Comparison of ENCODE assay signal across 14 mouse cellular contexts in genomic region chr17:65750301-65750700, GRCm38 (mm10). TPM values are rescaled to one million over a fixed set of nuclear protein-coding genes. Genes with fewer than 3 reads are reported as not detected.
DNase-seq lines count a peak whose midpoint lies in the region; ATAC-seq and TF ChIP-seq lines count a peak whose summit lies in the region.
"Had no signal": no experiment of that assay in that cellular context is flagged by ENCODE, and none has a peak within 500 bp of the region (broad histone marks: within the 10 kb centered on the region; RNA-seq: fewer than 3 reads in every experiment).

No protein-coding gene starts in this region.

- no peak for ATAC-seq in embryonic facial prominence, embryonic 11.5 days (replicated peaks; ENCODE audit: insufficient number of reproducible peaks, low FRiP score, low TSS enrichment, low read depth)
- ATAC-seq in liver, embryonic 12.5 days = no peak

- H3K9me3 ChIP-seq in embryonic facial prominence, embryonic 11.5 days (replicated peaks; ENCODE audit: control insufficient read depth, low read length) = no peaks in the 10 kb centered on the region
- H3K9me3 ChIP-seq in embryonic facial prominence, embryonic 10.5 days = peaks cover 4% of the 10 kb centered on the region; the same call in 1 of the 2 replicates
- peaks cover under 1% of the 10 kb centered on the region; the same call in 1 of the 2 replicates for H3K9me3 ChIP-seq in liver, embryonic 12.5 days (replicated peaks)
- H3K9me3 ChIP-seq: neural tube, embryonic 12.5 days had no signal

- H3K36me3 ChIP-seq in embryonic facial prominence, embryonic 11.5 days (replicated peaks; ENCODE audit: control insufficient read depth, insufficient read depth, low read depth, low read length) = no peaks in the 10 kb centered on the region
- peaks cover 26% of the 10 kb centered on the region for H3K36me3 ChIP-seq in embryonic facial prominence, embryonic 10.5 days (replicated peaks)
- H3K36me3 ChIP-seq in liver, adult 2 months (ENCODE audit: control insufficient read depth, insufficient read depth, low read length) = no peaks in the 10 kb centered on the region
- H3K36me3 ChIP-seq in liver, embryonic 12.5 days = no peaks in the 10 kb centered on the region

- no peak overlapping the region for H3K27ac ChIP-seq in embryonic facial prominence, embryonic 11.5 days (replicated peaks; ENCODE audit: low read depth, low read length)
- no peak overlapping the region for H3K27ac ChIP-seq in embryonic facial prominence, embryonic 10.5 days (replicated peaks)
- no peak overlapping the region for H3K27ac ChIP-seq in liver, adult 2 months (replicated peaks; ENCODE audit: insufficient read depth, low read depth, low read length)
- H3K27ac ChIP-seq in liver, embryonic 12.5 days = no peak overlapping the region
- H3K27ac ChIP-seq: embryonic facial prominence, embryonic 13.5 days; limb, embryonic 15.5 days; midbrain, embryonic 10.5 days; neural tube, embryonic 12.5 days had no signal

- H3K4me1 ChIP-seq in embryonic facial prominence, embryonic 11.5 days (ENCODE audit: control insufficient read depth, insufficient read depth, low read length) = no peaks in the 10 kb centered on the region
- no peaks in the 10 kb centered on the region for H3K4me1 ChIP-seq in embryonic facial prominence, embryonic 10.5 days
- H3K4me1 ChIP-seq in liver, adult 2 months (ENCODE audit: control insufficient read depth, insufficient read depth, low read length) = no peaks in the 10 kb centered on the region
- H3K4me1 ChIP-seq in liver, embryonic 12.5 days = no peaks in the 10 kb centered on the region
- H3K4me1 ChIP-seq: embryonic facial prominence, embryonic 13.5 days; limb, embryonic 15.5 days; neural tube, embryonic 12.5 days had no signal

- H3K27me3 ChIP-seq in embryonic facial prominence, embryonic 11.5 days (ENCODE audit: control insufficient read depth, insufficient read depth, low read length) = no peaks in the 10 kb centered on the region
- no peaks in the 10 kb centered on the region for H3K27me3 ChIP-seq in embryonic facial prominence, embryonic 10.5 days (replicated peaks; ENCODE audit: low read depth, poor library complexity, severe bottlenecking)
- no peaks in the 10 kb centered on the region for H3K27me3 ChIP-seq in liver, adult 2 months (ENCODE audit: control insufficient read depth, insufficient read depth, low read length)
- H3K27me3 ChIP-seq in liver, embryonic 12.5 days (replicated peaks) = no peaks in the 10 kb centered on the region
- H3K27me3 ChIP-seq: embryonic facial prominence, embryonic 13.5 days; limb, embryonic 15.5 days; neural tube, embryonic 12.5 days had no signal

- TF ChIP-seq CTCF in liver, adult 2 months (IDR thresholded peaks at IDR 0.05; ENCODE audit: low read depth, low read length) = peak; percentile 11; the same call in 1 of the 2 replicates

- no peak overlapping the region for H3K4me3 ChIP-seq in embryonic facial prominence, embryonic 11.5 days (ENCODE audit: low read depth, low read length)
- no peak overlapping the region for H3K4me3 ChIP-seq in embryonic facial prominence, embryonic 10.5 days
- no peak overlapping the region for H3K4me3 ChIP-seq in liver, adult 2 months (ENCODE audit: insufficient read depth, low read depth, low read length)
- H3K4me3 ChIP-seq in liver, embryonic 12.5 days = no peak overlapping the region
- H3K4me3 ChIP-seq: embryonic facial prominence, embryonic 13.5 days; limb, embryonic 15.5 days; midbrain, embryonic 10.5 days; neural tube, embryonic 12.5 days had no signal

- no peak overlapping the region for H3K4me2 ChIP-seq in embryonic facial prominence, embryonic 11.5 days (ENCODE audit: low read depth, low read length)
- H3K4me2 ChIP-seq in liver, embryonic 12.5 days = no peak overlapping the region
- H3K4me2 ChIP-seq: embryonic facial prominence, embryonic 13.5 days; limb, embryonic 15.5 days; neural tube, embryonic 12.5 days had no signal

- no peak overlapping the region for H3K9ac ChIP-seq in embryonic facial prominence, embryonic 11.5 days (replicated peaks; ENCODE audit: low read length)
- no peak overlapping the region for H3K9ac ChIP-seq in liver, adult 2 months (ENCODE audit: low read depth, low read length)
- H3K9ac ChIP-seq in liver, embryonic 12.5 days = no peak overlapping the region
- H3K9ac ChIP-seq: embryonic facial prominence, embryonic 13.5 days; limb, embryonic 15.5 days; neural tube, embryonic 12.5 days had no signal

- DNase-seq in embryonic facial prominence, embryonic 11.5 days (ENCODE audit: low spot score) = peak; percentile 39
- no peak for DNase-seq in embryonic facial prominence, embryonic 10.5 days (ENCODE audit: low spot score)
- no peak for DNase-seq in liver, adult 2 months (ENCODE audit: extremely low read depth, low read depth, low spot score)
- peak; percentile 50 to 56 for DNase-seq in B cell, adult 2 months
- peak; percentile 30 for DNase-seq in c-Kit-positive CD71-positive TER-119-positive erythroid progenitor cells, embryonic 14.5 days (ENCODE audit: low spot score)
- DNase-seq in left cerebral cortex, adult 8-10 months (ENCODE audit: low spot score in 2 of 2) = no peak
- DNase-seq in gastrocnemius, adult 18-20 months (ENCODE audit: low spot score) = no peak
- DNase-seq: cerebellum, adult 18-20 months; right cerebral cortex, postnatal 4 days had no signal

- no peak for TF ChIP-seq POLR2A in liver, adult 2 months (IDR thresholded peaks at IDR 0.05; ENCODE audit: extremely low read depth, insufficient read depth, low read length)

- no peaks in the 10 kb centered on the region for H3K79me2 ChIP-seq in liver, adult 2 months (ENCODE audit: control insufficient read depth, insufficient read depth, low read length)

RNA-seq across cellular contexts. Expression of gene Rab31, which starts 22.3 kb away (rescaled TPM):
- polyA plus RNA-seq in embryonic facial prominence, embryonic 11.5 days (2014; fragmentation: Nextera tagmentation; extraction: Ambion mirVana) = 70.8 and 80.5 TPM in 2 replicates
- polyA plus RNA-seq in embryonic facial prominence, embryonic 10.5 days (2016; fragmentation: Nextera tagmentation; extraction: Ambion mirVana) = 54.6 and 58.7 TPM in 2 replicates
- total RNA-seq in liver, adult 2 months (2014; rRNA removed) = 5.4 and 6.8 TPM in 2 replicates
- 2.2 and 3.5 TPM in 2 replicates for polyA plus RNA-seq in liver, adult 2 months (2012; rRNA removed)
- 7.0 and 7.7 TPM in 2 replicates for polyA plus RNA-seq in liver, embryonic 12.5 days (2016; fragmentation: Nextera tagmentation; extraction: Ambion mirVana)
- 10 to 100 TPM; 57.5 to 61.3 (median 58.3) TPM for total RNA-seq in left cerebral cortex, adult 8-10 months (2022)
- 1 to 10 TPM; 4.6 to 5.1 TPM for total RNA-seq in gastrocnemius, adult 18-20 months (2021)

RNA-seq across cellular contexts. Expression of gene Ppp4r1, which starts 32.1 kb away (rescaled TPM):
- 63.5 and 65.1 TPM in 2 replicates for polyA plus RNA-seq in embryonic facial prominence, embryonic 11.5 days (2014; fragmentation: Nextera tagmentation; extraction: Ambion mirVana)
- polyA plus RNA-seq in embryonic facial prominence, embryonic 10.5 days (2016; fragmentation: Nextera tagmentation; extraction: Ambion mirVana) = 61.4 and 67.4 TPM in 2 replicates
- 12.6 and 15.1 TPM in 2 replicates for total RNA-seq in liver, adult 2 months (2014; rRNA removed)
- 13.1 and 15.1 TPM in 2 replicates for polyA plus RNA-seq in liver, adult 2 months (2012; rRNA removed)
- 17.9 and 18.1 TPM in 2 replicates for polyA plus RNA-seq in liver, embryonic 12.5 days (2016; fragmentation: Nextera tagmentation; extraction: Ambion mirVana)
- total RNA-seq in left cerebral cortex, adult 8-10 months (2022) = 10 to 100 TPM; 42.5 to 59.2 (median 48.4) TPM
- total RNA-seq in gastrocnemius, adult 18-20 months (2021) = 10 to 100 TPM; 20.7 to 22.6 TPM

Comparison
In these comparisons a context has a peak if more than half of its experiments do, and no peak if none do; other contexts are left out.
1. DNase-seq: peak in embryonic facial prominence, embryonic 11.5 days (single experiment), B cell, adult 2 months (2 of 2) and c-Kit-positive CD71-positive TER-119-positive erythroid progenitor cells, embryonic 14.5 days (single experiment); none in embryonic facial prominence, embryonic 10.5 days (single experiment), liver, adult 2 months (single experiment), left cerebral cortex, adult 8-10 months (0 of 2) and gastrocnemius, adult 18-20 months (single experiment).